Mouse (Mus musculus): ENCODE measurements at regions not wholly inside any gene's neighbourhood (a gene's known extent, or its start where the extent isn't known, plus 50 kb on each side); places are given as distances from the start of the nearest gene placed in this dataset.

GRCm38 (mm10) chr8:127914914-127915313 is 443.5 kb upstream of the Nrp1 start:
- no peak for DNase-seq

GRCm38 (mm10) chr8:127915591-127916028 is 442.8 kb upstream of the Nrp1 start:
- no peak for DNase-seq

GRCm38 (mm10) chr8:127921925-127922324 is 436.5 kb upstream of the Nrp1 start:
- no peak for DNase-seq

- DNase-seq, result peak; percentile 3 to 6
Measured at GRCm38 (mm10) chr8:127923321-127923720, 435.1 kb upstream of the Nrp1 start.

- no peak for DNase-seq
Measured at GRCm38 (mm10) chr8:127932276-127932675, 426.1 kb upstream of the Nrp1 start.

- no peak for DNase-seq
Measured at GRCm38 (mm10) chr8:127936792-127937435, 421.5 kb upstream of the Nrp1 start.

- no peak for DNase-seq
Measured at GRCm38 (mm10) chr8:127939284-127939985, 419.0 kb upstream of the Nrp1 start.

GRCm38 (mm10) chr8:127939986-127940359 is 418.4 kb upstream of the Nrp1 start:
- no peak for DNase-seq

GRCm38 (mm10) chr8:127942319-127942718 is 416.1 kb upstream of the Nrp1 start:
- no peak for DNase-seq

GRCm38 (mm10) chr8:127944955-127945498 is 413.4 kb upstream of the Nrp1 start:
- no peak for DNase-seq

GRCm38 (mm10) chr8:127957571-127957970 is 400.8 kb upstream of the Nrp1 start:
- DNase-seq, result no peak

- no peak for DNase-seq
Measured at GRCm38 (mm10) chr8:127958351-127959044, 399.9 kb upstream of the Nrp1 start.

GRCm38 (mm10) chr8:127962862-127963261 is 395.5 kb upstream of the Nrp1 start:
- DNase-seq, result no peak

- no peak for DNase-seq
Measured at GRCm38 (mm10) chr8:127963625-127964024, 394.8 kb upstream of the Nrp1 start.

GRCm38 (mm10) chr8:127964801-127965200 is 393.6 kb upstream of the Nrp1 start:
- no peak for DNase-seq

- no peak for DNase-seq
Measured at GRCm38 (mm10) chr8:127965341-127965740, 393.1 kb upstream of the Nrp1 start.

GRCm38 (mm10) chr8:127968026-127968425 is 390.4 kb upstream of the Nrp1 start:
- DNase-seq, result no peak

GRCm38 (mm10) chr8:127973194-127973593 is 385.2 kb upstream of the Nrp1 start:
- no peak for DNase-seq

GRCm38 (mm10) chr8:127977746-127978145 is 380.7 kb upstream of the Nrp1 start:
- no peak for DNase-seq

GRCm38 (mm10) chr8:127979180-127980030 is 379.0 kb upstream of the Nrp1 start:
- no peak for DNase-seq

GRCm38 (mm10) chr8:127982165-127982564 is 376.2 kb upstream of the Nrp1 start:
- DNase-seq, result no peak

- peak; percentile 8 to 10 for DNase-seq
Measured at GRCm38 (mm10) chr8:127985616-127986015, 372.8 kb upstream of the Nrp1 start.

- no peak for DNase-seq
Measured at GRCm38 (mm10) chr8:127988887-127989286, 369.5 kb upstream of the Nrp1 start.

Measured in cerebellum, postnatal 36 days (tissue).